Mouse (Mus musculus): Measurements from ENCODE around the gene Aspscr1. TPM values are rescaled to one million over a fixed set of nuclear protein-coding genes. Genes with fewer than 3 reads are reported as not detected.

The Aspscr1 gene
- polyA plus RNA-seq, 1 experiment from 2014 or later = 105 TPM

GRCm38 (mm10) chr11:120719841-120720376 lies 47.1 kb downstream of the Aspscr1 start:
- peaks cover 43% of the 10 kb centered on the region for H3K27me3 ChIP-seq (replicated peaks)
- peaks cover 46% of the 10 kb centered on the region for H3K36me3 ChIP-seq
- 88% methylated on average over 13 of the region's 13 CpGs for WGBS
- H3K27ac ChIP-seq (replicated peaks) = no peak overlapping the region
- H3K4me1 ChIP-seq = peaks cover 22% of the 10 kb centered on the region
- H3K4me2 ChIP-seq = no peak overlapping the region
- no peak overlapping the region for H3K9ac ChIP-seq
- no peaks in the 10 kb centered on the region for H3K9me3 ChIP-seq
- no peak overlapping the region for H3K4me3 ChIP-seq
- ATAC-seq (ENCODE audit: extremely low read depth, insufficient number of reproducible peaks, low FRiP score, low TSS enrichment) = no peak

- peaks cover 41% of the 10 kb centered on the region for H3K36me3 ChIP-seq
- WGBS = 12% methylated on average over 17 of the region's 17 CpGs
- no peak for ATAC-seq (ENCODE audit: extremely low read depth, insufficient number of reproducible peaks, low FRiP score, low TSS enrichment)
- H3K27ac ChIP-seq (replicated peaks) = no peak overlapping the region
- H3K4me3 ChIP-seq = peak overlapping the region; percentile 59
- peak overlapping the region; percentile 91 for H3K9ac ChIP-seq
- H3K9me3 ChIP-seq = no peaks in the 10 kb centered on the region
- H3K4me2 ChIP-seq = peak overlapping the region; percentile 92
- peaks cover 19% of the 10 kb centered on the region for H3K4me1 ChIP-seq
- H3K27me3 ChIP-seq (replicated peaks) = peaks cover 48% of the 10 kb centered on the region
These were observed 47.7 kb downstream of the Aspscr1 start for GRCm38 (mm10) chr11:120720450-120720849.

- WGBS = under 1% methylated on average over 89 of the region's 90 CpGs
- no peak within 1 kb of the TSS for H3K27ac ChIP-seq (replicated peaks)
- peak within 1 kb of the TSS; percentile 91 for H3K9ac ChIP-seq
- peak within 1 kb of the TSS; percentile 59 for H3K4me3 ChIP-seq
- no peaks in the 10 kb centered on the region for H3K9me3 ChIP-seq
- H3K4me1 ChIP-seq = peaks cover 22% of the 10 kb centered on the region
- peak; percentile 52; the same call in 1 of the 2 replicates for ATAC-seq (ENCODE audit: extremely low read depth, insufficient number of reproducible peaks, low FRiP score, low TSS enrichment)
- peak within 1 kb of the TSS; percentile 92 for H3K4me2 ChIP-seq
- peaks cover 57% of the 10 kb centered on the region for H3K27me3 ChIP-seq (replicated peaks)
- H3K36me3 ChIP-seq = peaks cover 35% of the 10 kb centered on the region
These were observed 48.6 kb downstream of the Aspscr1 start, which contains the start of gene Rac3 for GRCm38 (mm10) chr11:120721124-120722066. TSS of gene Rac3 (plus strand) at chr11:120721470.

GRCm38 (mm10) chr11:120722067-120722630 lies 49.4 kb downstream of the Aspscr1 start:
- Histone ChIP-seq H3K27ac (replicated peaks) (no peak overlapping the region), H3K4me3 (peak overlapping the region; percentile 59), H3K27me3 (replicated peaks) (peaks cover 59% of the 10 kb centered on the region), H3K4me2 (peak overlapping the region; percentile 92), H3K9ac (peak overlapping the region; percentile 91), H3K36me3 (peaks cover 29% of the 10 kb centered on the region), H3K4me1 (peaks cover 28% of the 10 kb centered on the region), H3K9me3 (no peaks in the 10 kb centered on the region)
- 21% methylated on average over 21 of the region's 21 CpGs for WGBS
- ATAC-seq (ENCODE audit: extremely low read depth, insufficient number of reproducible peaks, low FRiP score, low TSS enrichment) = no peak

GRCm38 (mm10) chr11:120722761-120723382 lies 50.1 kb downstream of the Aspscr1 start:
- no peak overlapping the region for H3K27ac ChIP-seq (replicated peaks)
- peaks cover 59% of the 10 kb centered on the region for H3K27me3 ChIP-seq (replicated peaks)

GRCm38 (mm10) chr11:120723509-120723908 lies 50.7 kb downstream of the Aspscr1 start:
- no peak overlapping the region for H3K9ac ChIP-seq
- no peak for ATAC-seq (ENCODE audit: extremely low read depth, insufficient number of reproducible peaks, low FRiP score, low TSS enrichment)
- WGBS = 77% methylated on average over 7 of the region's 7 CpGs
- no peaks in the 10 kb centered on the region for H3K9me3 ChIP-seq
- no peak overlapping the region for H3K4me3 ChIP-seq
- peaks cover 16% of the 10 kb centered on the region for H3K36me3 ChIP-seq
- H3K4me1 ChIP-seq = peaks cover 28% of the 10 kb centered on the region
- H3K4me2 ChIP-seq = no peak overlapping the region
- H3K27ac ChIP-seq (replicated peaks) = no peak overlapping the region
- H3K27me3 ChIP-seq (replicated peaks) = peaks cover 64% of the 10 kb centered on the region

More at GRCm38 (mm10) chr11:120722761-120723382, 50.1 kb downstream of the Aspscr1 start:
- no peak overlapping the region for H3K9ac ChIP-seq
- no peak for ATAC-seq (ENCODE audit: extremely low read depth, insufficient number of reproducible peaks, low FRiP score, low TSS enrichment)
- H3K4me2 ChIP-seq = no peak overlapping the region; the same call in 1 of the 2 replicates
- WGBS = 79% methylated on average over 11 of the region's 11 CpGs
- no peaks in the 10 kb centered on the region for H3K9me3 ChIP-seq
- H3K4me3 ChIP-seq = no peak overlapping the region
- peaks cover 28% of the 10 kb centered on the region for H3K4me1 ChIP-seq
- H3K36me3 ChIP-seq = peaks cover 22% of the 10 kb centered on the region

- Histone ChIP-seq H3K9ac (peak overlapping the region; percentile 73), H3K36me3 (no peaks in the 10 kb centered on the region), H3K4me2 (peak overlapping the region; percentile 79), H3K27ac (replicated peaks) (no peak overlapping the region), H3K4me1 (peaks cover 22% of the 10 kb centered on the region), H3K27me3 (replicated peaks) (peaks cover 72% of the 10 kb centered on the region), H3K4me3 (peak overlapping the region; percentile 59), H3K9me3 (no peaks in the 10 kb centered on the region)
- 19% methylated on average over 34 of the region's 36 CpGs for WGBS
- ATAC-seq (ENCODE audit: extremely low read depth, insufficient number of reproducible peaks, low FRiP score, low TSS enrichment) = peak; percentile 2; the same call in 1 of the 2 replicates
These were observed 53.7 kb downstream of the Aspscr1 start for GRCm38 (mm10) chr11:120726243-120727168.

GRCm38 (mm10) chr11:120727169-120727527 lies 54.4 kb downstream of the Aspscr1 start, which contains the start of gene Dcxr:
TSS of gene Dcxr (minus strand) at chr11:120727281.
- Histone ChIP-seq H3K36me3 (no peaks in the 10 kb centered on the region), H3K9me3 (no peaks in the 10 kb centered on the region), H3K4me1 (peaks cover 22% of the 10 kb centered on the region), H3K27me3 (replicated peaks) (peaks cover 71% of the 10 kb centered on the region), H3K4me2 (peak within 1 kb of the TSS; percentile 79), H3K4me3 (peak within 1 kb of the TSS; percentile 59), H3K27ac (replicated peaks) (no peak within 1 kb of the TSS), H3K9ac (peak within 1 kb of the TSS; percentile 73)
- ATAC-seq (ENCODE audit: extremely low read depth, insufficient number of reproducible peaks, low FRiP score, low TSS enrichment) = peak; percentile 72; the same call in 1 of the 2 replicates
- WGBS = under 1% methylated on average over 14 of the region's 14 CpGs

GRCm38 (mm10) chr11:120727564-120727963 lies 54.8 kb downstream of the Aspscr1 start:
- no peak for ATAC-seq (ENCODE audit: extremely low read depth, insufficient number of reproducible peaks, low FRiP score, low TSS enrichment)
- Histone ChIP-seq H3K27ac (replicated peaks) (no peak overlapping the region), H3K4me3 (no peak overlapping the region), H3K9me3 (no peaks in the 10 kb centered on the region), H3K36me3 (no peaks in the 10 kb centered on the region), H3K4me2 (peak overlapping the region; percentile 79), H3K9ac (no peak overlapping the region), H3K27me3 (replicated peaks) (peaks cover 68% of the 10 kb centered on the region), H3K4me1 (peaks cover 22% of the 10 kb centered on the region)
- WGBS = 58% methylated on average over 11 of the region's 12 CpGs

GRCm38 (mm10) chr11:120728530-120729240 lies 55.9 kb downstream of the Aspscr1 start:
- H3K9me3 ChIP-seq = no peaks in the 10 kb centered on the region
- no peaks in the 10 kb centered on the region for H3K36me3 ChIP-seq
- H3K27me3 ChIP-seq (replicated peaks) = peaks cover 57% of the 10 kb centered on the region
- no peak overlapping the region for H3K4me3 ChIP-seq
- H3K4me2 ChIP-seq = no peak overlapping the region
- no peak for ATAC-seq (ENCODE audit: extremely low read depth, insufficient number of reproducible peaks, low FRiP score, low TSS enrichment)
- 67% methylated on average over 11 of the region's 11 CpGs for WGBS
- H3K4me1 ChIP-seq = peaks cover 22% of the 10 kb centered on the region
- no peak overlapping the region for H3K27ac ChIP-seq (replicated peaks)
- H3K9ac ChIP-seq = 0 out of 2 replicates have a peak overlapping the region, but pooled peaks have one; percentile 8

Data from heart, embryonic 13.5 days (tissue).